Mouse (Mus musculus): ENCODE measurements around the gene Arhgef11. TPM values are rescaled to one million over a fixed set of nuclear protein-coding genes. Genes with fewer than 3 reads are reported as not detected.
A peak's percentile ranks its signal among the peaks of the same experiment; 100 is the strongest.

Arhgef11 gene
- total RNA-seq, 2 experiments from 2014 or later: 60.2 to 60.3 TPM

GRCm38 (mm10) chr3:87748431-87748830, 131.1 kb downstream of the Arhgef11 start, which contains the start of gene Lrrc71:
Lrrc71 (minus strand) TSS chr3:87748625.
- no peak for DNase-seq (ENCODE audit: extremely low spot score in 1 of 2, low spot score in 2 of 2)
- no peak for TF ChIP-seq CTCF (IDR thresholded peaks at IDR 0.05)
- Histone ChIP-seq H3K4me3 (no peak within 1 kb of the TSS), H3K27ac (no peak within 1 kb of the TSS)
- intact Hi-C loops (cut with DNase I): no loop called here

- Histone ChIP-seq H3K27ac (no peak overlapping the region), H3K4me3 (no peak overlapping the region)
- peak; percentile 76 for TF ChIP-seq CTCF (IDR thresholded peaks at IDR 0.05)
- DNase-seq (ENCODE audit: extremely low spot score in 1 of 2, low spot score in 2 of 2): peak; percentile 40 to 67
- intact Hi-C loops (cut with DNase I): no loop called here
These were observed 131.7 kb downstream of the Arhgef11 start for GRCm38 (mm10) chr3:87749036-87749435.

GRCm38 (mm10) chr3:87749977-87750376, 132.6 kb downstream of the Arhgef11 start:
- Histone ChIP-seq H3K4me3 (no peak overlapping the region), H3K27ac (no peak overlapping the region)
- no peak for DNase-seq (ENCODE audit: extremely low spot score in 1 of 2, low spot score in 2 of 2)
- TF ChIP-seq CTCF (IDR thresholded peaks at IDR 0.05): no peak
- intact Hi-C loops (cut with DNase I): no loop called here

DNA sequence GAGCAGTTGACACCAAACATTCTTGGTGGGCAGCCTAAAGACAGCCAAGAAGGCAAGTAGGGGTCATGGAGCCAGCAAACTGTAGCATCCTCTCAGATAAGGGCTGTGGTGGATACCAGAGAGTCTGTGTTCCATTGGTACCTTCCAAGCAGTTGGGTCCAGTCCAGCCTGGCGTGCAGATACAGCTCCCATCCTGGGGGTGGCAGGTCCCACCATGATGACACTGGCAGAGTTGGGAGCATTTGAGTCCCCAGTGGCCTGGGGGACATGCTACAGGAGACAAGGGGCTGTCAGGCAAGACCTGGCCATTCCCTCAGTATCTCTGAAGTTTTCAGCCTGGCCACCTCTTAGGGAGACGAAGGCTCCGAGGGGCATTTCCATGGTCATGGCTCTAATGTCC, 135.2 kb downstream of the Arhgef11 start:
- no peak for DNase-seq (ENCODE audit: extremely low spot score in 1 of 2, low spot score in 2 of 2)
- H3K27ac ChIP-seq: no peak overlapping the region
- H3K4me3 ChIP-seq: no peak overlapping the region
- no peak for TF ChIP-seq CTCF (IDR thresholded peaks at IDR 0.05)
- intact Hi-C loops (cut with DNase I): no loop called here

DNA sequence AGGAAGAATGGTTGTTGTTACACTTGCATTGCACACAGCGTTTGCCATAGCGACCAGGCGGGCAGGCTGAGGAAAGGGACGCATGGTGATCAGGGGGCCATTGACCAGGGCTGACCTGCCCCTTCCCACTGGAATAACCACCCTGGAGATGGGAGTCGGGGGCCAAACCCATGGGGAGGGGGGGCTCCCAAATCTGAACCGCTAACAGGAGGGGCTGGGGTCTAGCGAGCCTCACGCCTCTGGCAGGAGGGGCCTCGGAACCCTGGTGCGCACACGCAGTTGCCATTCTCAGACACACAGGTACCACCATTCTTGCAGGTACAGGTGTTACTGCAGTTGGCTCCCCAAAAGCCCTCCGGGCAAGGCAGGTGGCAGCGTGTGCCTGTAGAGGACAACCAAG, 136.5 kb downstream of the Arhgef11 start:
- no peak overlapping the region for H3K27ac ChIP-seq
- DNase-seq (ENCODE audit: extremely low spot score in 1 of 2, low spot score in 2 of 2): no peak
- no peak overlapping the region for H3K4me3 ChIP-seq
- no peak for TF ChIP-seq CTCF (IDR thresholded peaks at IDR 0.05)
- intact Hi-C loops (cut with DNase I): no loop called here

DNA sequence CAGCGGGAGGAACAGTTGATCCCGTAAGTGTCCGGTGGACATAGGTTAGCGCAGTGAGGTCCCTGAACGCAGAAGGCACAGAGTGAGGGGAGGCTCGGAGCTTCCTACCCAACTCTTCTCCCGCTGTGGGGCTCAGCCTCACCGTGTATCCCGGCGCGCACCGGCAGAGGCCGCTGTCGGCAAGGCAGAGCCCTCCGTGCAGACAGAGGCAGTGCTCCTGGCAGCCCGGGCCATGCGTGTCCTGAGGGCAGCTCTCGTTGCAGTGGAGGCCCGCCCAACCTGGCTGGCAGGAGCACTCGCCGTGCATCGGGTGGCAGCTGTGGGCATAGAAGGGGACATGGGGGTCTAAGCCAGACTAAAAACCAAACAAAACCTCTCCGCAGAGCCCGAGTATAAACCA, 138.6 kb downstream of the Arhgef11 start:
- TF ChIP-seq CTCF (IDR thresholded peaks at IDR 0.05): peak; percentile 98
- no peak overlapping the region for H3K27ac ChIP-seq
- peak; percentile 79 to 92 for DNase-seq (ENCODE audit: extremely low spot score in 1 of 2, low spot score in 2 of 2)
- intact Hi-C loops (cut with DNase I): loop anchor here (1.0 kb wide), 1 partner anchor 60 kb away; no protein-coding TSS in a partner anchor
- H3K4me3 ChIP-seq: peak overlapping the region; percentile 4; the same call in 1 of the 2 replicates

DNA sequence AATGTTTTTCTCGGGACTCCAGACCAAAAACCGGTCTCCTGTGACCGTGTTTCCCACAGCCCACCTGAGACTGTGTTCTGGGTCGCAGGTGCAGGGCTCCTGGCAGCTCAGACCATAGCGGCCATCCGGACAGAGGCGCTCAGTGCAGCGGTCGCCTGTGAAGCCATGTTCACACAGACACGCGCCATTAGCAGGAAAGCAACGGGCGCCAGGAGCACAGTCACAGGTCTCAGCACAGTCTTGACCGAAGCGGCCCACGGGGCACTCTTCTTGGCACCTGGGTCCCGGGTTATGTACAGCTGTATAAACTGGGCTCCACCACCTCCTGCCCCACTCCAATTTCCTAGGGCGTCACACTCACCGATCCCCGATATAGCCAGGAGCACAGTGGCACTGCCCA, 139.1 kb downstream of the Arhgef11 start:
- no peak overlapping the region; the same call in 1 of the 2 replicates for H3K4me3 ChIP-seq
- TF ChIP-seq CTCF (IDR thresholded peaks at IDR 0.05): no peak
- no peak overlapping the region for H3K27ac ChIP-seq
- DNase-seq (ENCODE audit: extremely low spot score in 1 of 2, low spot score in 2 of 2): no peak
- intact Hi-C loops (cut with DNase I): loop anchor here (1.0 kb wide), 1 partner anchor 60 kb away; no protein-coding TSS in a partner anchor

DNA sequence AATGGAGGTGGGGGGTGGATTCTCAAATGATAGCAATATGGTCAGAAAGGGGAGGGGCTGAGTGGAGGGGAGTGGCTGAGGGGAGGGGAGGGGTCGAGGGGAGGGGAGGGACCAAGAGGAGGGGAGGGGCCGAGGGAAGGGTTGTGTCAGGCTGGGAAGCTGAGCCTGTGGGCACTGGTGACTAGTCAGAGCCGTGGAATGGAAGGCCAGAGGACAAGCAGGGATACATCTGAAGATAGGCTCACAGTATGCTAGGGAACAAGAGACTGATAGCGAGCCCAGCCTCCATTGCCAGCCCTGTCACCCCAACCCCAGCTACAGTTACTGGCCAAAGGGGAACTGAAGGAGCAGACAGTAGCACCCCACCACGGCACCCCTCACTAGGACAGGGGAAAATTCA, 141.3 kb downstream of the Arhgef11 start:
- H3K27ac ChIP-seq: no peak overlapping the region
- H3K4me3 ChIP-seq: no peak overlapping the region
- intact Hi-C loops (cut with DNase I): no loop called here
- DNase-seq (ENCODE audit: extremely low spot score in 1 of 2, low spot score in 2 of 2): no peak
- no peak for TF ChIP-seq CTCF (IDR thresholded peaks at IDR 0.05)

- no peak for DNase-seq (ENCODE audit: extremely low spot score in 1 of 2, low spot score in 2 of 2)
- no peak for TF ChIP-seq CTCF (IDR thresholded peaks at IDR 0.05)
- Histone ChIP-seq H3K27ac (no peak overlapping the region), H3K4me3 (no peak overlapping the region)
- intact Hi-C loops (cut with DNase I): no loop called here
These were observed 144.3 kb downstream of the Arhgef11 start for GRCm38 (mm10) chr3:87761408-87762375.

DNA sequence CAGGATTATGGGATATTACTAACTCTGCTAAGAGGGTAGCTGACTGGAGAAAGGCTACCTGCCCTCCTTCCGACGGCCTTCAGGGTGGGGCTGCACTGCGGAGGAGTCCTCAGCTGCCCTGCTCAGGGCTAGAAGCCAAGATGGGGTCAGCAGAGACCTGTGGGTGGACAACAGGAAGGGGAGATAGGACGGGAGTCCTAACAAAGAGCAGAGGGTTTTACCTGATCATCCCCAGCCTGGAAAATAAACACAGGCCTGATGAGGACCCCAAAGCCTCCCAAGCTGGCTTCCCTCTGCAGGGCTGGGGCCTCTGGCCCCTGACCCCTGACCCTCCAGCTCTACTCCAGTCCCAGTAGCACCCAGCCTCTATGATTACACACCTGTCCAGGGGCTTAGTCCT, 145.8 kb downstream of the Arhgef11 start:
- peak overlapping the region; percentile 75; the same call in 1 of the 2 replicates for H3K27ac ChIP-seq
- intact Hi-C loops (cut with DNase I): no loop called here

DNA sequence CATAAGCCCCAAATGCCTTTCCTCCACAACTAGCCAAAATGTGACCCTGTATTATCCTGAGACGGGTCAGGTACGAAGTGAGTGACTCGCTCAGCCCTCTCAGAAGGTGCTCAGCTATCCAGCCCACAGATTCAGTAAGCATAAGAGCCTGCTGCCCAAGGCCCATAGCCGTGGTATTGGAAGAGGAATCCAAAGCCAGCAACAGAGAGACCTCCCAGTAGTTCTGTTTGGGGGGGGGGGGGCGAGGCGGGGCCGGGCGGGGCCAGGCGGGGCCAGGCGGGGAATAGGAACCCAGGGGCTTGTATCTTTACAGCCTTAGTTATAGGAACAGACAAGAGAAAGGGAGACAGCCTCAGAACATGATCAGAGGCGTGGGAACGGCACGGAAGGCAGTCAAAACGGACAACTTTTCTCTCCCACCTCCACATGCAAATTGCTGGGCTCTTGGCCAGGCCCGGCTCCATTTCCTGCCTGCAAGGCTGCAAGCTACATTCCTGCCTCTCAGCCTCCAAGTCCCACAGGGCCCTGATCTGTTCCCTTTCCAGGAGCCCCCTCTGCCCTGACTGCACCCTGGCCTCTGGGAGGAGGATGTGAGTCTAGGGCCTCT, 146.4 kb downstream of the Arhgef11 start:
- Histone ChIP-seq H3K4me3 (peak overlapping the region; percentile 5; the same call in 1 of the 2 replicates), H3K27ac (peak overlapping the region; percentile 75)
- DNase-seq (ENCODE audit: extremely low spot score in 1 of 2, low spot score in 2 of 2): peak; percentile 56 to 79
- intact Hi-C loops (cut with DNase I): no loop called here
- no peak; the same call in 1 of the 2 replicates for TF ChIP-seq CTCF (IDR thresholded peaks at IDR 0.05)

More for the DNA sequence above, 145.8 kb downstream of the Arhgef11 start:
- no peak overlapping the region for H3K4me3 ChIP-seq
- TF ChIP-seq CTCF (IDR thresholded peaks at IDR 0.05): no peak
- DNase-seq (ENCODE audit: extremely low spot score in 1 of 2, low spot score in 2 of 2): no peak

DNA sequence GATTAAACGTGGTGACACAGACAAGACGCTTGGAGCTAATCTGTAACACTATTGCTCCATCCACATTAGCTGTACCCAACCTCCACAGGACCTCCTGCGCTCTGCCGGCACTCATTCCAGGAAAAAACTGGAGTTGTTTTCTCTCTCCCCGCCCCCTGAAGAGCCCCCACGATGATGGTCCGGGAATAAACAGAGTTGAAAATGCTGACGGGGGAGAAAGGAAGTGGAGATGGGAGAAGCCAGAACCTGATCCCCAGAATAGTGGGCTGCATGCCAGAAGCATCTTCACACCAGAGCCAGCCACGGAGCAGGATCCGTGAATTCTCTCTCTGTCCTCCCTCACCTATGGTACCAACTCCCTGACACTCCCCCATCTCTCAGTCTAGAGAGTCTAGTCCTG, 147.1 kb downstream of the Arhgef11 start:
- Histone ChIP-seq H3K27ac (peak overlapping the region; percentile 53), H3K4me3 (peak overlapping the region; percentile 21; the same call in 1 of the 2 replicates)
- intact Hi-C loops (cut with DNase I): no loop called here
- no peak for DNase-seq (ENCODE audit: extremely low spot score in 1 of 2, low spot score in 2 of 2)
- no peak for TF ChIP-seq CTCF (IDR thresholded peaks at IDR 0.05)
